Mouse (Mus musculus) heart, embryonic 14.5 days (tissue): Measurements from ENCODE around the gene Plscr1. TPM values are rescaled to one million over a fixed set of nuclear protein-coding genes. Genes with fewer than 3 reads are reported as not detected.
A peak's percentile ranks its signal among the peaks of the same experiment; 100 is the strongest.

ENCODE experiments used
- ATAC-seq: fragments of 200-750 bp; cut with Nextera tagmentation; 2 replicates; pipeline ENCODE4 v1.8.0; 2017; ENCODE audit warnings: low read depth, moderate TSS enrichment; ENCODE audit not compliant: insufficient number of reproducible peaks, insufficient read depth, low FRiP score
- H3K27ac ChIP-seq, 2 experiments: fragments of 200-500 bp in 1 of 2; fragments of 300-500 bp in 1 of 2; sonication (generic) in 1 of 2; replicated peaks in 1 of 2; 2 replicates each; pipeline ENCODE4 v1.5.1; 2012 to 2014; ENCODE audit warnings: low read depth in 2 of 2, low read length in 2 of 2, control low read depth in 1 of 2, mild to moderate bottlenecking in 1 of 2, mixed read lengths in 1 of 2; ENCODE audit not compliant: control insufficient read depth in 1 of 2, insufficient read depth in 1 of 2
- H3K27me3 ChIP-seq: fragments of 300-500 bp; sonication (generic); 2 replicates; pipeline ENCODE4 v1.6.1; 2014; ENCODE audit warnings: mild to moderate bottlenecking, low read length, control low read depth; ENCODE audit not compliant: control insufficient read depth, insufficient read depth
- H3K36me3 ChIP-seq: fragments of 300-500 bp; sonication (generic); 2 replicates; pipeline ENCODE4 v1.6.1; 2014; ENCODE audit warnings: mild to moderate bottlenecking, control low read depth, low read length, mixed read lengths; ENCODE audit not compliant: control insufficient read depth, insufficient read depth
- H3K4me1 ChIP-seq, 2 experiments: fragments of 200-500 bp in 1 of 2; fragments of 300-500 bp in 1 of 2; sonication (generic) in 1 of 2; 2 replicates each; pipeline ENCODE4 v1.6.1; 2012 to 2014; ENCODE audit warnings: low read length in 2 of 2, control low read depth in 1 of 2, mixed read lengths in 1 of 2; ENCODE audit not compliant: control insufficient read depth in 2 of 2, insufficient read depth in 2 of 2
- H3K4me2 ChIP-seq: fragments of 300-500 bp; sonication (generic); 2 replicates; pipeline ENCODE4 v1.6.1; 2014; ENCODE audit warnings: mild to moderate bottlenecking, low read length
- H3K4me3 ChIP-seq, 2 experiments: fragments of 200-500 bp in 1 of 2; fragments of 300-500 bp in 1 of 2; sonication (generic) in 1 of 2; 2 replicates each; pipeline ENCODE4 v1.5.1; 2012 to 2014; ENCODE audit warnings: low read length in 2 of 2, mild to moderate bottlenecking in 2 of 2, control low read depth in 1 of 2, low read depth in 1 of 2, moderate library complexity in 1 of 2; ENCODE audit not compliant: control insufficient read depth in 1 of 2, insufficient read depth in 1 of 2
- H3K9ac ChIP-seq: fragments of 300-500 bp; sonication (generic); 2 replicates; pipeline ENCODE4 v1.6.1; 2014; ENCODE audit warnings: mild to moderate bottlenecking, low read length
- H3K9me3 ChIP-seq: fragments of 300-500 bp; sonication (generic); 2 replicates; pipeline ENCODE4 v1.6.1; 2016; ENCODE audit warnings: low read length, control low read depth; ENCODE audit not compliant: control insufficient read depth
- WGBS: fragments of 180-500 bp; shearing (Covaris S2); extraction: QIAGEN DNeasy Blood & Tissue Kit; methylation state at CpG from one replicate; pipeline ENCODE4 v1.1.7; 2014; 5-methylcytosine and 5-hydroxymethylcytosine counted together
- polyA plus RNA-seq: library from polyadenylated mRNA; unstranded; fragments of >200 nt; fragmentation: Nextera tagmentation; extraction: Ambion mirVana; gene quantifications from 2 replicates; pipeline ENCODE4 v1.2.1, GENCODE M21; 2014

Gene Plscr1
- polyA plus RNA-seq, 1 experiment from 2014 or later: 29.9 TPM

- Histone ChIP-seq H3K9ac (no peak overlapping the region), H3K27me3 (no peaks in the 10 kb centered on the region), H3K4me3 (no peak overlapping the region), H3K27ac (0 out of 4 replicates have a peak overlapping the region, but pooled peaks of 1 of the 2 experiments have one; percentile 15), H3K4me1 (peaks cover 12 to 32% of the 10 kb centered on the region in 2 experiments), H3K36me3 (peaks cover 17% of the 10 kb centered on the region), H3K4me2 (no peak overlapping the region), H3K9me3 (no peaks in the 10 kb centered on the region)
- WGBS: 51% methylated on average over 6 of the region's 6 CpGs
- ATAC-seq: no peak
Measured at GRCm38 (mm10) chr9:92273956-92274762, 24.6 kb downstream of the Plscr1 start.

DNA sequence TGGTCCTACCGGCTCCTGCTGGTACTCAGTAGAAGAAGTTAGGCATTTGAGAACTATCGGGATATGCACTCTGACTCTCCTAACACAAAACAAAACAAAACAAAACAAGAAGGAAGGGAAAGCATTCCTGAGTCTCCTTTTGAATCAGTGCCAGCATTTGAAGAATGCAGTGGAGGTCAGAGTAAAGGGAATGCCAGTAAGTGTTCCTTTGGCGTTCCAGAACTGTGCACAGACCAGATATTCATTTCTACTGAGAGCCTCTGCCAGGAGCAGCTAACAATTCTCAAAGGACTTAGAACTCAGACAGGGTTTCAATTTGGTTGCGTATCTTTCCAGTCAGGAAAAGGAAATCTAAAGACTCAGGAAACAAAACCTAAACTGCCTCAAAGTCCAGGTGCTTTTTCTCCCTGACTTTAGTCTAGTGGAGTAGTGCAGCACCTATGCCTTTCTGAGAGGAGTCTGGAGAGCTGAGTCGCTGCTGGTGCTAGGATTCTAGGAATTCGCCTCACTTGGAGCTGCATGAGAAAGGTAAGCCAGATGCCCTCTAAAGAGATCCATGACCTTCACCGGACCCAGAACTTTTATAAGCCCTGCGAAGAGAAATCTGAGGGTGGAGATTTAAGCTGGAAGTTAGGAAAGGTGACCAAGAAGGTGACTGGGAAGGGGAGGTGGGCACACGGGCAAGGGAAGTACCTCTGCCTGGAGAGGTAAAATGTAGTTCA, 26.1 kb downstream of the Plscr1 start, which contains the start of gene Plscr2:
Plscr2 (plus strand) TSS at position 117 of the 722 bp plus-strand sequence.
- H3K36me3 ChIP-seq: 0 out of 2 replicates have a peak, but pooled peaks cover 5% of the 10 kb centered on the region
- H3K9ac ChIP-seq: peak within 1 kb of the TSS; percentile 56
- no peaks in the 10 kb centered on the region for H3K27me3 ChIP-seq
- H3K27ac ChIP-seq: peak within 1 kb of the TSS; percentile 91 to 92
- 0 out of 2 replicates have a peak, but pooled peaks have one; percentile 62 for ATAC-seq
- H3K4me1 ChIP-seq: peaks cover 12 to 32% of the 10 kb centered on the region in 2 experiments
- H3K4me3 ChIP-seq: peak within 1 kb of the TSS; percentile 34 to 44
- WGBS: 34% methylated on average over 9 of the region's 9 CpGs
- peak within 1 kb of the TSS; percentile 58 for H3K4me2 ChIP-seq
- H3K9me3 ChIP-seq: no peaks in the 10 kb centered on the region

- Histone ChIP-seq H3K27me3 (no peaks in the 10 kb centered on the region), H3K27ac (peak overlapping the region in 1 of 2 experiments; percentile 91; a peak in 3 of 4 replicates), H3K9ac (peak overlapping the region; percentile 56), H3K9me3 (no peaks in the 10 kb centered on the region), H3K4me2 (peak overlapping the region; percentile 58), H3K4me1 (peaks cover 12 to 27% of the 10 kb centered on the region in 2 experiments), H3K36me3 (0 out of 2 replicates have a peak, but pooled peaks cover 4% of the 10 kb centered on the region), H3K4me3 (peak overlapping the region; percentile 17 to 34; a peak in 3 of 4 replicates)
- WGBS: 34% methylated on average over 7 of the region's 7 CpGs
- no peak for ATAC-seq
Measured at GRCm38 (mm10) chr9:92276360-92276759, 26.8 kb downstream of the Plscr1 start.

- Histone ChIP-seq H3K36me3 (peaks cover 3% of the 10 kb centered on the region; the same call in 1 of the 2 replicates), H3K9me3 (no peaks in the 10 kb centered on the region), H3K4me2 (no peak overlapping the region), H3K27ac (no peak overlapping the region), H3K4me3 (no peak overlapping the region), H3K27me3 (no peaks in the 10 kb centered on the region), H3K9ac (no peak overlapping the region), H3K4me1 (peaks cover 7 to 18% of the 10 kb centered on the region in 2 experiments)
- 39% methylated on average over 1 of the region's 1 CpGs for WGBS
- no peak for ATAC-seq
Measured at GRCm38 (mm10) chr9:92280048-92280447, 30.5 kb downstream of the Plscr1 start.

- ATAC-seq: no peak
- Histone ChIP-seq H3K4me2 (no peak overlapping the region), H3K9ac (no peak overlapping the region), H3K9me3 (no peaks in the 10 kb centered on the region), H3K4me1 (no peaks in the 10 kb centered on the region), H3K27ac (no peak overlapping the region), H3K36me3 (peaks cover 3% of the 10 kb centered on the region; the same call in 1 of the 2 replicates), H3K27me3 (no peaks in the 10 kb centered on the region), H3K4me3 (no peak overlapping the region)
- WGBS: 64% methylated on average over 7 of the region's 7 CpGs
Measured at GRCm38 (mm10) chr9:92282563-92283171, 33.1 kb downstream of the Plscr1 start.

GRCm38 (mm10) chr9:92289675-92290074, 40.1 kb downstream of the Plscr1 start:
- Histone ChIP-seq H3K36me3 (peaks cover 13% of the 10 kb centered on the region), H3K27me3 (no peaks in the 10 kb centered on the region), H3K9ac (no peak overlapping the region), H3K27ac (no peak overlapping the region), H3K4me2 (no peak overlapping the region), H3K4me3 (no peak overlapping the region), H3K9me3 (no peaks in the 10 kb centered on the region), H3K4me1 (no peaks in the 10 kb centered on the region)
- ATAC-seq: no peak
- 48% methylated on average over 3 of the region's 3 CpGs for WGBS

DNA sequence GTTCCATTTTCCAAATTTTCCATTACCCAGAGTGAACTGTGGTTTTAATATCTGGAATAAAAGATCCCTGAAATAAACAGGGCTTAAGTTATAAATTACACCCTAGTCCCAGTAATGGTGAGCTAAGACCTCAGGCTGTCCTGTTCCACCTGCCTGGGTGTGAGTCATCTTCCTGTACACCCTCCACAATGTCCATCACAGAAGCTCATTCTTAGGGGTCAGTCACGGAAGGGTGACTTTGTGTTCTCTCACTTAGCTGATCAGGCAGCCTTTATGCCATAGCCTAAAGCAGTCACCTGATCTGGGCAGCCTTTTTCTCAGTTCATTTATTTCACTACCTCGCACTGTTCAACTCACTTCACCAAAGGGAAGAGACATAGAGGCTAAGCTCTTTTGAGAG, 42.6 kb downstream of the Plscr1 start:
- Histone ChIP-seq H3K4me1 (no peaks in the 10 kb centered on the region), H3K27me3 (no peaks in the 10 kb centered on the region), H3K4me2 (no peak overlapping the region), H3K9me3 (no peaks in the 10 kb centered on the region), H3K27ac (no peak overlapping the region), H3K9ac (no peak overlapping the region), H3K36me3 (peaks cover 13% of the 10 kb centered on the region), H3K4me3 (no peak overlapping the region)
- WGBS: 68% methylated on average over 2 of the region's 2 CpGs
- no peak for ATAC-seq
